Mouse (Mus musculus): Measurements from ENCODE around the gene Robo2.

GRCm38 (mm10) chr16:73877973-73878372, 533.7 kb downstream of the Robo2 start:
- no peak for TF ChIP-seq RAD21 (IDR thresholded peaks at IDR 0.05; ENCODE audit: low read depth, low read length)
- TF ChIP-seq CHD2 (IDR thresholded peaks at IDR 0.05; ENCODE audit: low read length) = no peak
- TF ChIP-seq USF1 (IDR thresholded peaks at IDR 0.05; ENCODE audit: low read depth, low read length) = no peak
- no peak for TF ChIP-seq POLR2A (IDR thresholded peaks at IDR 0.05; ENCODE audit: control insufficient read depth in 1 of 2, insufficient read depth in 1 of 2, low read depth in 1 of 2, low read length in 2 of 2, poor library complexity in 1 of 2)
- TF ChIP-seq ETS1 (IDR thresholded peaks at IDR 0.05; ENCODE audit: low read depth, low read length) = no peak
- no peak for TF ChIP-seq CTCF (IDR thresholded peaks at IDR 0.05 in 2 of 3, conservative IDR thresholded peaks at IDR 0.05 in 1 of 3; ENCODE audit: control insufficient read depth in 1 of 3, insufficient read depth in 1 of 3, low read depth in 2 of 3, low read length in 3 of 3, poor library complexity in 1 of 3, severe bottlenecking in 1 of 3)
- no peak for TF ChIP-seq EP300 (IDR thresholded peaks at IDR 0.05; ENCODE audit: low read depth in 1 of 2, low read length in 2 of 2)
- no peak for TF ChIP-seq MAX (IDR thresholded peaks at IDR 0.05; ENCODE audit: low read length)

Measured in MEL (cell line).